Mouse (Mus musculus) limb, embryonic 10.5 days (tissue): ENCODE results near the gene Scin. TPM values are rescaled to one million over a fixed set of nuclear protein-coding genes. Genes with fewer than 3 reads are reported as not detected.

ENCODE experiments used
- DNase-seq: peaks from one replicate; pipeline ENCODE4 v3.0.0-alpha.2; 2017; ENCODE audit warnings: low spot score
- H3K27ac ChIP-seq: fragments of 300-500 bp; sonication (generic); 2 replicates; pipeline ENCODE4 v1.5.1; 2016; ENCODE audit warnings: mild to moderate bottlenecking
- H3K27me3 ChIP-seq: fragments of 300-500 bp; sonication (generic); 2 replicates; pipeline ENCODE4 v1.6.1; 2016; ENCODE audit warnings: low read depth, mild to moderate bottlenecking; ENCODE audit not compliant: poor library complexity, severe bottlenecking
- H3K36me3 ChIP-seq: fragments of 300-500 bp; sonication (generic); 2 replicates; pipeline ENCODE4 v1.6.1; 2016; ENCODE audit warnings: mild to moderate bottlenecking, moderate library complexity
- H3K4me1 ChIP-seq: fragments of 300-500 bp; sonication (generic); 2 replicates; pipeline ENCODE4 v1.6.1; 2016
- H3K4me3 ChIP-seq: fragments of 300-500 bp; sonication (generic); 2 replicates; pipeline ENCODE4 v1.5.1; 2016; ENCODE audit warnings: mild to moderate bottlenecking, moderate library complexity
- H3K9me3 ChIP-seq: fragments of 300-500 bp; sonication (generic); replicated peaks from 2 replicates; pipeline ENCODE4 v1.6.1; 2016; ENCODE audit warnings: mild to moderate bottlenecking
- WGBS: fragments of 180-500 bp; shearing (Covaris S2); methylation state at CpG from one replicate; pipeline ENCODE4 v1.1.7; 2016; 5-methylcytosine and 5-hydroxymethylcytosine counted together
- polyA plus RNA-seq: library from polyadenylated mRNA; unstranded; fragments of >200 nt; fragmentation: Nextera tagmentation; extraction: Ambion mirVana; gene quantifications from 2 replicates; pipeline ENCODE4 v1.2.1, GENCODE M21; 2016

Gene Scin
- polyA plus RNA-seq, 1 experiment from 2014 or later: 0.09 TPM

DNA sequence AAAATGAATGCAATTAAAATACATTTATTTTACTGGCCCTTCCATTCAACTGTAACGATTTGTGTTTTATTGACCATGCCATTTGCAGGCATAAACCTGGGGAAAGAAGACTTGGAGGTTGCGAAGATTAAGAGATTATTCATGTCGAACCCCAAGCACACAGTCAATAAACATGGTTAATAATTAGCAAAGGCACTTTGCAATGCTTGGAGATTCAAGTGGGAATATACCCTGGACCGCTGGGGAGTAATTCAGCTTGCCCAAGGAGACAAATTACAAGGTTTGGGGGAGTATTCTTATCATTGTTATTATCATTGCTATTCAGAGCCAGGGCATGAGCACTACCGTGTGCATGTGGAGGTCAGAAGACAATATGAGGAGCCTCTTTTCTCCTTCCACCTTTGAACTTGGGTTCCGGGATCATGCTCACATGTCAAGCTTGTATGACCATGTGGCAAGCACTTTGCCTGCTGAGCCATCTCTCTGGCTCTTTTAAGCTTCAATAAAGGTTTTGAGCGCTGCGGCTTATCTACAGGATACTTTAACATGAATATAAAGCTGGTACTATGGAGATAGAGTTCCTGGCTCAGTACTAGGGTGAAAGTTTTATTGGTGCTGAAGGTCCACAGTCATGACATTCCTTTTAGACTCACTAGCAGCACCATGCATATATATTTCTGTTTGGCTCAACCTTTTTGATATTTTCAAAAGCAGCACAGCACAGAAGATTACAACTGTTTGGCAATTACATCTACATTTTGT is 5.6 kb upstream of the Scin start:
- no peaks in the 10 kb centered on the region for H3K36me3 ChIP-seq
- H3K4me3 ChIP-seq: no peak overlapping the region
- no peaks in the 10 kb centered on the region for H3K4me1 ChIP-seq
- no peaks in the 10 kb centered on the region for H3K9me3 ChIP-seq
- H3K27me3 ChIP-seq: peaks cover 8% of the 10 kb centered on the region
- no peak for DNase-seq
- H3K27ac ChIP-seq: no peak overlapping the region
- 92% methylated on average over 8 of the region's 8 CpGs for WGBS

DNA sequence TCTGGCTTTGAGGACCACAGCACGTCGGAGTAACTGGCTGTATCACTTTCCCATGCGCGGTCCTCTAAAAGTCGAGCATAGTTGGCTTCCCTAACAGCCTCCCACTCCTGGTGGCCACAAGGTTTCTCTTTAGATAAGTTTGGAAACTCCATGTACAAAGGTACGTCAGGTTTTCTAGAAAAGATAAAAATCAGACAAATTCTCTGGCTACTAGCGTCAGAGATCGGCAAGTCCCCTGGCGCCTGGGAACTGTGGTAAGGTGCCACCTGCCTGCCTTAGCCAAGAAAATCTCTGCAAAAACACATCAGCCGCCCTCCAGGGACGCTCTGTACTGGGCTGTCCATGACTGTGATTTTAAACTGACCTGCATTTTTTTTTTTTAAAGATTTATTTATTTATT is 501 bp upstream of the Scin start:
- Histone ChIP-seq H3K36me3 (no peaks in the 10 kb centered on the region), H3K4me1 (peaks cover 13% of the 10 kb centered on the region), H3K9me3 (no peaks in the 10 kb centered on the region), H3K27ac (no peak overlapping the region), H3K4me3 (peak overlapping the region; percentile 54; the same call in 1 of the 2 replicates), H3K27me3 (peaks cover 51% of the 10 kb centered on the region)
- no peak for DNase-seq
- 49% methylated on average over 11 of the region's 11 CpGs for WGBS

DNA sequence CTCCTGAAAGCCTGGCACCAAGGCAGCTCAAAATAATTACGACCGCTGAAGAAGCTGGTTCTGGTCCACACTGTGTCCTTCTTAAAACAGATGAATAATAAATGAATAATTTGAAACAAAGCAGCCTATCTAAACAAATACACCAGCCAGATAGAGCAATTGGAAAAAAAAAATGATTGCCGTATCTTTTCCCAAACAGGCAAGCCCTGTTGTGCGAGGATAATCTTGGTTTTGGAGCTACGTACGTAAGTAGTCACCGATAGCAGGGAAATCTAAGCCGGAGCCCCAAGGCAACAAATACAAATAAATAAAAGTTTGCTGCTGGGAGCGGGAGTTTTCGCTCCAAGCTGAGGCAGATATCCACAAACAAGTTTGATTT is 845 bp downstream of the Scin start:
- WGBS: 21% methylated on average over 10 of the region's 10 CpGs
- H3K27me3 ChIP-seq: peaks cover 51% of the 10 kb centered on the region

DNA sequence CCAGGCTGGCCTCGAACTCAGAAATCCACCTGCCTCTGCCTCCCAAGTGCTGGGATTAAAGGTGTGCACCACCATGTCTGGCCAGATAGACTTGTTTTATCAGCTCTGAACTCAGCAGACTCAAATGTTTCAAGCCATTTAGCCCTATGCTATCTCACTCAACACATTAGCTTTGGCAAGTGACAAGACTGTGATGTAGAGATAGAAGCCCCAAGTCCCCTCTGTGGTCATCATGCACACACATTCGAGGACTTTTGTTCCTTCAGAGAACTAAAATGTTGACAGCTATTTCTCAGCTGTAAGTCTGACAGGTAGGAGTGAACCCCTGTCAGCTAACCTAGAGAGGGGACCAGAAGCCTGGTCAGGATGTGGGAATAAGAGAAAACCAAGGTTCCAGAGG is 15.2 kb downstream of the Scin start:
- Histone ChIP-seq H3K9me3 (no peaks in the 10 kb centered on the region), H3K36me3 (no peaks in the 10 kb centered on the region), H3K27ac (no peak overlapping the region), H3K4me1 (no peaks in the 10 kb centered on the region), H3K27me3 (no peaks in the 10 kb centered on the region), H3K4me3 (no peak overlapping the region)
- 84% methylated on average over 2 of the region's 2 CpGs for WGBS
- DNase-seq: no peak

More for the DNA sequence above, 845 bp downstream of the Scin start:
- DNase-seq: no peak
- Histone ChIP-seq H3K36me3 (no peaks in the 10 kb centered on the region), H3K9me3 (no peaks in the 10 kb centered on the region), H3K4me1 (peaks cover 13% of the 10 kb centered on the region), H3K4me3 (peak overlapping the region; percentile 54), H3K27ac (no peak overlapping the region)

DNA sequence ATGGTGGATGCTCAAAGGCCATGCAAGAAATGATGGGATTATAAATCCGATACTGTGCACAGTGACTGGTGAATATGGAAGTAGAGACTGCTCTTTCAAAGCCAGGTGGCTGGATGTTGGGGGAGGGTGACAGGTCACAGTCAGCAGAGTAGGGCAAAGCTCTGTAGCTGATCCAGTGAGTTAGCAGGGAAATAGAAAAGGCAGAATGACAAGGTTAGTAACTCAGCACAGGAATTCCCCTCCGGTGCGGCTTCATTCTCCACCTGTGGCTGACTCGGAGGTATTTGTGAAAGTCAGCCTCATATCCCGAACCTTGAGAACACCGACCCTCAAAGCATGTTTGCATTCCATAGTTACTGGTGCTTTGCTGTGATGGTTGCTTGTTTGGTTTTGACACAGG is 17.0 kb downstream of the Scin start:
- no peaks in the 10 kb centered on the region for H3K36me3 ChIP-seq
- no peaks in the 10 kb centered on the region for H3K27me3 ChIP-seq
- H3K4me1 ChIP-seq: no peaks in the 10 kb centered on the region
- H3K27ac ChIP-seq: no peak overlapping the region
- WGBS: 94% methylated on average over 6 of the region's 6 CpGs
- no peak overlapping the region for H3K4me3 ChIP-seq
- no peak for DNase-seq
- no peaks in the 10 kb centered on the region for H3K9me3 ChIP-seq

DNA sequence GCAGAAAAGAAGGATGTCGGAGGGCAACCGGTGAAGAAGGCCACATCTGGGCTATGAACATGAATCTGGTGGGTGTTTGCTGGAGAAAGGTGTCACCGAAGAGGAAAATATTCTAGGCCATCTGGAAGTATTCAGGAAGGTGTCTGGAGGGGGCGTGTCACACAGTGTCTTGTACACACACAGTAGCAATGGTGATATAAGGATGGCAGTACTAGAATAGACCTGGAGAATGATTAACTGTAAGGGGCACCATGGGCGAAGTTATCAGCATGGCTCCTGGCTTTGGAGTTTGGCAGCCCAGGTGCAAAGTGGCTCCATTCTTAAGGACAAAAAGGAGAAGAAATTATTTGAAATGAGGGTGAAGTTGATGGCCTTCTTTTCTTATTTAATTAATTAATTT is 17.8 kb downstream of the Scin start:
- no peak for DNase-seq
- Histone ChIP-seq H3K36me3 (no peaks in the 10 kb centered on the region), H3K4me1 (no peaks in the 10 kb centered on the region), H3K27ac (no peak overlapping the region), H3K4me3 (no peak overlapping the region), H3K9me3 (no peaks in the 10 kb centered on the region), H3K27me3 (no peaks in the 10 kb centered on the region)
- 86% methylated on average over 5 of the region's 5 CpGs for WGBS

DNA sequence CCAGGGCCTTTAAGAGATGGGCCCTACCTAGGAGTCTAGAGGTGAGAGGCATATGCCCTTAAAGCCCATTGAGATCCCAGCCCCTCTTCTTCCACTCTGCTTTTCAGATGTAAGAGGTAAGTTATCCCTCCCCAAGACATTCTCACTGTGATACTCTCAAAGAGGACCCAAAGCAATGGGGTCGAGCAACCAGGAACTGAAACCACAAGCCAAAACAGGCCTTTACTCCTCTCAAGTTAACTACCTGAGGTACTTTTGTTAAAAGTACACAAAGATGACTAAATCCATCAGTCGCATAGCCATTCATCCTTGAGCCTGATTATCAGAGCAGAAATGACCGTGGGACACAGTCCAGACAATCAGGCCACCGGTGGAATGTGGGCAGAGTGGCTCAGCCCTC is 19.1 kb downstream of the Scin start:
- Histone ChIP-seq H3K4me3 (no peak overlapping the region), H3K27me3 (no peaks in the 10 kb centered on the region), H3K9me3 (no peaks in the 10 kb centered on the region), H3K27ac (no peak overlapping the region), H3K4me1 (no peaks in the 10 kb centered on the region), H3K36me3 (no peaks in the 10 kb centered on the region)
- DNase-seq: no peak
- 95% methylated on average over 4 of the region's 4 CpGs for WGBS

DNA sequence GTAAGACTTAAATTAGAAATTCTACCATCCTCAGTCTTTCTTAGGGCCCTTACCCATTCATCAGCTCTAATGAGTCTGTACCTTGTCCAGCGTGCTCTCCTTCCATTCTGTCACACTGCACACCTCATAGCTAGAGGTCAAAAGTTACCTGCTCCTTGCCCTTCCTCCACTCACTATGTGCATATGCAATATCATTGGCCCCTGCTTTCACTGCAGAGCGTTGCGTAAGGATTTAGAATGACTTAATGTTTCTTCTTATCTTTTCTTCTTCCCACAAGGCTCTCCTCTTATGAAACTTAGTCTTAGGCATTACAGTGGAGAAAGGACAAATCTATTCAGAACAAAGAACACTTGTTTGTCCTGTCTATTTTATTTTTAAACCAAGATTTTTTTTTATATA is 20.0 kb downstream of the Scin start:
- WGBS: 86% methylated on average over 3 of the region's 3 CpGs
- no peak overlapping the region for H3K4me3 ChIP-seq
- H3K36me3 ChIP-seq: no peaks in the 10 kb centered on the region
- no peaks in the 10 kb centered on the region for H3K9me3 ChIP-seq
- no peaks in the 10 kb centered on the region for H3K4me1 ChIP-seq
- H3K27ac ChIP-seq: no peak overlapping the region
- H3K27me3 ChIP-seq: no peaks in the 10 kb centered on the region
- no peak for DNase-seq

DNA sequence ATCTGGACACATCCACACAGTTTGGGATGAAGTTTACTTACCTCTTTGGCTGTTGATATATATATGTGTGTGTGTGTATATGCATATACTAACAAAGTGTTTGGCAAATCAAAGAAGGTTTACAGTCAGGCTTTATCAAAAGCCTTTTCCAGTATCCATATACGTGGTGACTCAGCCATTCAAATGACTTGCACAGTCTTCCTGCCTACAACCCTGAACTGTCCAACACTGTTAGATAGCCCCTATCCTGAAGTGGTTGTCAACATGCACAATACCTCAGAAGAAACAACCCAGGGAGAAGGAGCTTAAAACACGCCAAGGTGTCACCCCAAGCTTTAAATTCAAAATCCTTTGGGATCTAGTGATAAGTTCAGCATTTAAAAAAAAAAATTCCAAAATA is 20.4 kb downstream of the Scin start:
- DNase-seq: no peak
- Histone ChIP-seq H3K27me3 (no peaks in the 10 kb centered on the region), H3K4me1 (no peaks in the 10 kb centered on the region), H3K27ac (no peak overlapping the region), H3K9me3 (no peaks in the 10 kb centered on the region), H3K4me3 (no peak overlapping the region), H3K36me3 (no peaks in the 10 kb centered on the region)
- WGBS: 89% methylated on average over 2 of the region's 2 CpGs

DNA sequence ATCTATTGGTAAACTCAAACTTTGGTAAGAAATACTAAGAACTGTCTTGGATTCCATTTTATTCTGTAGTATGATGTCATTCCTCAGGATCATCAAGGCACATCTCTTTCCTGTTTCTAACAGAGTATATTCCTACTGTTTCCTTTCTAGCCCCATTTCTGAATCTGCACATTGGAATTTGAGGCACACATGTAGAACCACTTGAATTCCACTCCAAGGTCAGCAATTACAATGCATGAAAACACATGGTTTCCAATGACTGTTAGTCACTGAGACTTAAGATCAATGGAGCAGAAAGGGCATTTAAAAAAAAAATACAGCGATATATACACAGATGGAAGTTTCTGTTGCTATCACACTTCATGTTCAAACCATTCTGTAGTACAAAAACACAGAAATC is 24.8 kb downstream of the Scin start:
- no peak for DNase-seq
- 75% methylated on average over 1 of the region's 1 CpGs for WGBS
- no peaks in the 10 kb centered on the region for H3K4me1 ChIP-seq

DNA sequence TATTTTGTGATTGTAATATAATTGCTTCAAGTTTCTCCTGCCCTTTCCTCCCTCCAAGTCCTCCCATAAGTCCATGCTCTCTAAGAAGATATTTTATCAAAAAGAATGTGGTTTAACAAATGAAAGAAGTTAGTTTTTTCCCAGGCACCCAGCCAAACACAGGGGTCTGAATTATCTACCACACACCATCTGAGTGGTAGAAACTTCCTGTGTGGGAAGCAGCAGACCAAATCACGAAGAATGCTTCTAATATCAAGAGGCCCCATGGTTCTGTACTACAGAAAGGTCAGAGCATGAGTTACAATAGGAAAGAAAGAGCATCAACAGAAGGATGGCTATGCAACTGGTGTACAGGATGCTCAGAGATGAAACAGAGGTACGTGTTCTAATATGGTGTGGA is 25.9 kb downstream of the Scin start:
- Histone ChIP-seq H3K9me3 (no peaks in the 10 kb centered on the region), H3K36me3 (no peaks in the 10 kb centered on the region), H3K4me1 (no peaks in the 10 kb centered on the region), H3K4me3 (no peak overlapping the region), H3K27me3 (no peaks in the 10 kb centered on the region), H3K27ac (no peak overlapping the region)
- WGBS: 84% methylated on average over 2 of the region's 2 CpGs
- DNase-seq: no peak

More for the DNA sequence above, 24.8 kb downstream of the Scin start:
- Histone ChIP-seq H3K27me3 (no peaks in the 10 kb centered on the region), H3K9me3 (no peaks in the 10 kb centered on the region), H3K36me3 (no peaks in the 10 kb centered on the region), H3K27ac (no peak overlapping the region), H3K4me3 (no peak overlapping the region)

DNA sequence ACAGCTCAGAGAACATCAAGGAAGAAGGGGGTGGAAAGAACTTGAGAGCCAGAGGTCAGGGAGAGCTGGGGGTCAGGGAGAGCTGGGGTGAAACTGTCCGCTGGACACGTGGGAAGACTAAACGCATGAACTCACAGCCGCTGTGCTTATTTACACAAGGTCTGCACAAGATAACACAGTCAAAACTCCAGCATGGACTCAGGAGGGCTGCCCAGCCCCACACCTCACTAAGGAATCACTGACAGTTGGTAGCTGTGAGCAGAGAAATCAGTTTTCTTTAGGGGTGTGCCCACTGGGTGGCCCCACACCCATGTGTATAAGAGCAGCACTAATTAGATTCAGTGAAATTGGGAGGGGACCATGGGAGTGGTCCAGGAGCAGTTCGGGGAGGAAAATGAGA is 27.2 kb downstream of the Scin start:
- Histone ChIP-seq H3K4me1 (no peaks in the 10 kb centered on the region), H3K27ac (no peak overlapping the region), H3K27me3 (no peaks in the 10 kb centered on the region), H3K9me3 (no peaks in the 10 kb centered on the region), H3K36me3 (no peaks in the 10 kb centered on the region), H3K4me3 (no peak overlapping the region)
- WGBS: 77% methylated on average over 5 of the region's 5 CpGs
- no peak for DNase-seq

DNA sequence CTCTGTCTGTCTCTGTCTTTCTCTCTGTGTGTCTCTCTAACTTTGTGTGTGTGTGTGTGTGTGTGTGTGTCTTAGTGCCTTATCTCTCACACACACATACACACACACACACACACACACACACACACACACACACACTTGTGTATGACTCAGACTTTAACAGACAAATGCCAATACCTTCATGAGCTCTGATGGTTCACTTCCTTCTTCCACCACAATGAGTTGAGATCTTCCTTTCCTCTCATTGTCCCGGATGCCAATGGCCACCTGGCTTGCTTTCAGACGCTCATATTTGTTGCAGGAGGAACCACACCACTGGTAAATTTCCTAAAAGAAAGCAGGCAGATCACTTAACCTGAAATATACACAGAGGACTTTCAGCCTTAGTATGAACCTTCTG is 29.3 kb downstream of the Scin start:
- DNase-seq: no peak
- WGBS: 82% methylated on average over 2 of the region's 2 CpGs

DNA sequence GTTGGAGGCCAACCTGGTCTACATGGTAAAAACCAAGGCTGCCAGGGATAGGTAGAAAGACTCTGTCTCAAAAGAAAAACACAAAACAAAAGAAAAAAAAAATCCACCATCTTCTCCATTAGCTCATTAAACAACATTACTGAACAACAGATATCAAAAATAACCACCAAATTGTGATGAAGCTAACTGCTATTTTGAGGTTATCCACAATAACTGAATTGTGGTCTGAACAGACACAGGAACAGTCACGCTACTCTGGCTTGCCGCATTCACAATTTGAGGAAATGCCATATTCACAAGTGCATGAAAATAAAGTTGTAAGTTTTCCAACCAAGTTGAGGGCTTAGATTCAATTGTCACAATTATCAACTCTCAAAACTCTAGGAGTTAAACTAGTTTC is 31.7 kb downstream of the Scin start:
- DNase-seq: no peak
- no peaks in the 10 kb centered on the region for H3K27me3 ChIP-seq
- H3K4me1 ChIP-seq: no peaks in the 10 kb centered on the region
- H3K36me3 ChIP-seq: no peaks in the 10 kb centered on the region
- H3K9me3 ChIP-seq: no peaks in the 10 kb centered on the region
- H3K4me3 ChIP-seq: no peak overlapping the region
- no peak overlapping the region for H3K27ac ChIP-seq
- WGBS: 98% methylated on average over 2 of the region's 2 CpGs

More for the DNA sequence above, 29.3 kb downstream of the Scin start:
- Histone ChIP-seq H3K27ac (no peak overlapping the region), H3K4me1 (no peaks in the 10 kb centered on the region), H3K4me3 (no peak overlapping the region), H3K9me3 (no peaks in the 10 kb centered on the region), H3K36me3 (no peaks in the 10 kb centered on the region), H3K27me3 (no peaks in the 10 kb centered on the region)
